Mouse (Mus musculus) testis, postnatal 14 days (tissue): Measurements from ENCODE around the gene Olfr1477.
"Not testable (repeated sequence)": the region's sequence is repeated elsewhere in the genome, so short reads cannot be mapped to it uniquely, and the experiment has no call there.

Source experiments
- DNase-seq: peaks from one replicate; pipeline ENCODE4 v3.0.0; 2021; ENCODE audit warnings: low spot score

Olfr1477 gene

GRCm38 (mm10) chr19:13500246-13500645 lies at the start of gene Olfr1477:
Gene Olfr1477, plus strand, starts transcription at chr19:13500546.
- DNase-seq, result no peak

- no peak for DNase-seq
Observed at GRCm38 (mm10) chr19:13455986-13456385, 44.4 kb upstream of the Olfr1477 start, which contains the start of gene Olfr1472. Gene Olfr1472, minus strand, starts transcription at chr19:13456086.

GRCm38 (mm10) chr19:13469265-13469664 lies 31.1 kb upstream of the Olfr1477 start, which contains the start of gene Olfr1474:
Gene Olfr1474, plus strand, starts transcription at chr19:13469565.
- not testable (repeated sequence) for DNase-seq

DNA sequence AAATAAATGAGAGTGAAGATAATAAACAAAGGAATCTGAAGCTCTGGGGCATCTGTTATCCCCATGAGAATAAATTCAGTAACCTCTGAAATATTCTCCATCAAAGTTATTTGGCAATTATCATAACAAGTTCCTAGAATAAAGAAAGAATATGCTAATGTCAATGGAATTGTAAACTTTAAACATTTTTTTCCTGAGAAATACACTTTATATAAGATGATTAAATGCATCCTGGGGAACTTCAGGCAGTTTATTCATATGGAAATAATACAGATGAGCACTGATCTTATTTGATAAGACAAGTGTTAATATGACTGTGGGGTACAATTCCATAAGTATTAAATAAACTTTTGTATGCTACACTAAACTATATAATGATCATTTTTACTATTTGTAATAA lies 20.2 kb upstream of the Olfr1477 start, which contains the start of gene Olfr1475:
TSS of gene Olfr1475 (minus strand) at position 101 of the 400 bp plus-strand sequence.
- DNase-seq, result no peak

GRCm38 (mm10) chr19:13527613-13528012 lies 27.3 kb downstream of the Olfr1477 start, which contains the start of gene Olfr1480:
Gene Olfr1480, plus strand, starts transcription at chr19:13527913.
- DNase-seq, result no peak
